Mouse (Mus musculus): Measurements from ENCODE around the gene A730015C16Rik. TPM values are rescaled to one million over a fixed set of nuclear protein-coding genes. Genes with fewer than 3 reads are reported as not detected.

A730015C16Rik gene
- polyA plus RNA-seq, 1 experiment, result 0.22 TPM

- no peaks in the 10 kb centered on the region for H3K27me3 ChIP-seq (replicated peaks)
- H3K4me1 ChIP-seq, result peaks cover 12% of the 10 kb centered on the region
- peaks cover 2% of the 10 kb centered on the region for H3K36me3 ChIP-seq (replicated peaks; ENCODE audit: low read length)
- peak within 1 kb of the TSS; percentile 94 for H3K4me3 ChIP-seq (replicated peaks)
- H3K9me3 ChIP-seq, result no peaks in the 10 kb centered on the region
- TF ChIP-seq GATA1 (IDR thresholded peaks at IDR 0.05; ENCODE audit: borderline replicate concordance, low read length) (no peak), FLI1 (IDR thresholded peaks at IDR 0.05; ENCODE audit: low read length) (peak; percentile 74; the same call in 1 of the 2 replicates)
Measured at GRCm38 (mm10) chr4:108847715-108848504, 509 bp downstream of the A730015C16Rik start, which contains the start of gene Kti12. Gene Kti12, plus strand, starts transcription at chr4:108847785.

DNA sequence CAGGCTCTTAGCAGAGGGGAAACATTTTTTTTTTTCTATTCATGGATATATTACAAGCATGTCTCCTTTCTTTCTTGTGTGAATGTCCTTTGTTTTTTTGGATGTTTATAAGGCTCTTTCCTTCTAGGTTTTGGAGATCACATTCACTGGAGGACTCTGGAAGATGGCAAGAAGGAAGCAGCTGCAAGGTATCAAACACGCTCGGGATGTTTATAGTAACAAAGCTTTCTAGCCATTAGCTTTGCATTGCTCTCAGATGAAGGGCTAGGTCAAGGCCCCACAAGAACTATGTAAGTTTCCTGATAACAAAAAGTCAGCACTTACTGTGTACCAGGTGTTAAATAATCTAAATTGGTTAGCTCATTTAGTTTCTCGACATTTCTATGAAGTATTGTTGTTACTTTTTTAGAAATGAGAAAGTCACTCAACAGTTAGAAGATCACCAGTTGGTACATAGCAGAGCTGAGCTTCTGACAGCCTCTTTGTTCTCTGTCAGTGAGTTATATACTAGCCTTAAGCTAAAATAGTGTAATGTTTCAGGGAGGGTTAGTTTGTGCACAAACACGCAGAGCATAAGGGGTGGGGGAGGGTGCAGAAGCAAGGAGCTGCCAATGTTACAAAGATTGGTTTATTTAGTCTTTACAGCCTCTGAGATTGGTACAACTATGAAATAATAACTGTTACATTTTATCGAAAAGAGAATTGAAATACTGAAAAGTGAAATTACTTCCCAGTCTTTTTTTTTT is 2.4 kb downstream of the A730015C16Rik start:
- peaks cover 12% of the 10 kb centered on the region for H3K4me1 ChIP-seq
- H3K4me3 ChIP-seq (replicated peaks), result no peak overlapping the region
- no peaks in the 10 kb centered on the region for H3K36me3 ChIP-seq (replicated peaks; ENCODE audit: low read length)
- no peaks in the 10 kb centered on the region for H3K27me3 ChIP-seq (replicated peaks)
- TF ChIP-seq FLI1 (IDR thresholded peaks at IDR 0.05; ENCODE audit: low read length) (no peak), GATA1 (IDR thresholded peaks at IDR 0.05; ENCODE audit: borderline replicate concordance, low read length) (no peak)
- H3K9me3 ChIP-seq, result no peaks in the 10 kb centered on the region

- TF ChIP-seq GATA1 (IDR thresholded peaks at IDR 0.05; ENCODE audit: borderline replicate concordance, low read length) (no peak), FLI1 (IDR thresholded peaks at IDR 0.05; ENCODE audit: low read length) (no peak)
- Histone ChIP-seq H3K9me3 (no peaks in the 10 kb centered on the region), H3K4me3 (replicated peaks) (no peak overlapping the region)
Measured at GRCm38 (mm10) chr4:108843336-108843735, 5.1 kb downstream of the A730015C16Rik start.

DNA sequence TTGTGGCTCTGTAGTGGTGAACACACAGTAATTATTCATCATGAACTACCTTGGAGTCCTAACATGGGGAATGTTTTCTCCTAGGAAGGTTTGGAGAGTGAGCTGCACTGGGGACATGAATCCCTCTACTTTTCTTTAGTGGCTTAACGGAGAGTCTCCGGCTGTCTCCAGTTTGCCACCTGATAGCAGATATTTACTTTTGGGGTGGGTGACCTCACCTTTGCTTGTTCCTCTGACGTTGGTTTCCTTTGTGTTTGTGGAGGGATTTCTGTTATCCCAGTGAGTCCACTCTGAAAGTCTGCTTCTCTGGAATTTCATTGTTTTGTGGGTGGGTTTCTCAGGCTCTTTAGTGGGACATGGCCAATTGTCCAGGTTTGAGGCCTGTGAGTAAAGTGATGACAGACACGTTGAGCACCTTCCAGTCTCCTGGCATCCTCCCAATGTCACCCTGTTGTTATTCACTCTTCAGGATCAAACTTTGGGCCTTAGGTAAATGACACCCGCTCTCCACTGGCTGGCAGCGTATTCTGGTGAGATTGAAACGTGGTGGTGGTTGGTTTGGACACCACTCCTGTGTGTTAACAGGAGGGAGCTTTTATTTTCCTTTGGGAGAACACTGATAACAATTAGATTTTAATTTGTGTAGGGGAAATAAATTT is 6.4 kb downstream of the A730015C16Rik start:
- Histone ChIP-seq H3K27me3 (replicated peaks) (no peaks in the 10 kb centered on the region), H3K9me3 (no peaks in the 10 kb centered on the region), H3K4me3 (replicated peaks) (no peak overlapping the region), H3K36me3 (replicated peaks; ENCODE audit: low read length) (no peaks in the 10 kb centered on the region), H3K4me1 (peaks cover 11% of the 10 kb centered on the region)
- no peak for TF ChIP-seq FLI1 (IDR thresholded peaks at IDR 0.05; ENCODE audit: low read length)
- TF ChIP-seq GATA1 (IDR thresholded peaks at IDR 0.05; ENCODE audit: borderline replicate concordance, low read length), result no peak

More at GRCm38 (mm10) chr4:108843336-108843735, 5.1 kb downstream of the A730015C16Rik start:
- peaks cover 7% of the 10 kb centered on the region for H3K4me1 ChIP-seq
- no peaks in the 10 kb centered on the region for H3K27me3 ChIP-seq (replicated peaks)
- no peaks in the 10 kb centered on the region for H3K36me3 ChIP-seq (replicated peaks; ENCODE audit: low read length)

GRCm38 (mm10) chr4:108838031-108838430 is 10.4 kb downstream of the A730015C16Rik start:
- no peak overlapping the region for H3K4me3 ChIP-seq (replicated peaks)
- no peaks in the 10 kb centered on the region for H3K27me3 ChIP-seq (replicated peaks)
- no peak for TF ChIP-seq GATA1 (IDR thresholded peaks at IDR 0.05; ENCODE audit: borderline replicate concordance, low read length)
- no peak for TF ChIP-seq FLI1 (IDR thresholded peaks at IDR 0.05; ENCODE audit: low read length)
- H3K36me3 ChIP-seq (replicated peaks; ENCODE audit: low read length), result no peaks in the 10 kb centered on the region
- H3K4me1 ChIP-seq, result peaks cover 25% of the 10 kb centered on the region
- no peaks in the 10 kb centered on the region for H3K9me3 ChIP-seq

DNA sequence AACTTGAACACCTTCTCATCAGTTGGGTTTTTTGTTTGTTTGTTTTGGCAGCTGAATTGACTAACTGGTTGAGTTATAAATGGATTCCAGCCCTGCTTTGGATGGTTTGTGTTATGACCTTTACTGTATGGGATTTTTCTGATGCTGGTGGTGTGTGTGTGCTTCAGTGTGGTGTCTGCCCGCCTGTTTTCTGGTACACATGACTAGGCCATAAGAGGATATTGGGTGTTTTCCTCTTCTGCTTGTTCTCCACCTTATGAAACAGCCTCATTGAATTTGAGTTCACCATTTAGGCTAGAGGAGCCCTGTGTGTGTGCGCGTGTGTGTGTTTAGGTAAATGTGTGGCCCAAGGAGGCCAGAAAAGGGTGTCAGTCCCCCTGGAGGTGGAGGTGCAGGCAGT is 12.9 kb downstream of the A730015C16Rik start:
- TF ChIP-seq GATA1 (IDR thresholded peaks at IDR 0.05; ENCODE audit: borderline replicate concordance, low read length) (no peak), FLI1 (IDR thresholded peaks at IDR 0.05; ENCODE audit: low read length) (no peak)
- H3K4me1 ChIP-seq, result peaks cover 35% of the 10 kb centered on the region
- no peaks in the 10 kb centered on the region for H3K36me3 ChIP-seq (replicated peaks; ENCODE audit: low read length)
- H3K9me3 ChIP-seq, result no peaks in the 10 kb centered on the region
- H3K27me3 ChIP-seq (replicated peaks), result no peaks in the 10 kb centered on the region
- H3K4me3 ChIP-seq (replicated peaks), result peak overlapping the region; percentile 96

- Histone ChIP-seq H3K4me1 (peaks cover 35% of the 10 kb centered on the region), H3K4me3 (replicated peaks) (peak overlapping the region; percentile 96), H3K36me3 (replicated peaks; ENCODE audit: low read length) (peaks cover 5% of the 10 kb centered on the region), H3K9me3 (no peaks in the 10 kb centered on the region), H3K27me3 (replicated peaks) (no peaks in the 10 kb centered on the region)
- no peak for TF ChIP-seq GATA1 (IDR thresholded peaks at IDR 0.05; ENCODE audit: borderline replicate concordance, low read length)
- TF ChIP-seq FLI1 (IDR thresholded peaks at IDR 0.05; ENCODE audit: low read length), result no peak
Measured at GRCm38 (mm10) chr4:108834971-108835311, 13.5 kb downstream of the A730015C16Rik start.

GRCm38 (mm10) chr4:108834115-108834970 is 14.1 kb downstream of the A730015C16Rik start, which contains the start of gene Txndc12:
Gene Txndc12, plus strand, starts transcription at chr4:108834601.
- H3K4me3 ChIP-seq (replicated peaks), result peak within 1 kb of the TSS; percentile 96
- H3K4me1 ChIP-seq, result peaks cover 35% of the 10 kb centered on the region
- H3K9me3 ChIP-seq, result no peaks in the 10 kb centered on the region
- H3K27me3 ChIP-seq (replicated peaks), result no peaks in the 10 kb centered on the region
- H3K36me3 ChIP-seq (replicated peaks; ENCODE audit: low read length), result peaks cover 9% of the 10 kb centered on the region
- TF ChIP-seq FLI1 (IDR thresholded peaks at IDR 0.05; ENCODE audit: low read length), result no peak
- no peak for TF ChIP-seq GATA1 (IDR thresholded peaks at IDR 0.05; ENCODE audit: borderline replicate concordance, low read length)

DNA sequence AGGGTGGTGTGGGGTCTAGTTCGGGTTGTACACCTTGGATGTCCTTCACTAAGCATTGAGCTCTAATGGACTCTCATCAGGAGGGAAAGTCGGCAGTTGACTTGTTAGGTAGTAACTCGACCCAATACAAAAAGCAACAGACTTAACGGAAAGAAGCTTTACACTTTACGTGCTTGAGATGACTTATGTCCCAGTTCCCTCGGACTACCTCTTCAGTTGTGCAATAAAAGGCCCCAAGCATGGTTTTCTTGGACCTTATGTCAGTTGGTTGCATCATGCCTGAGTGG is 14.6 kb downstream of the A730015C16Rik start:
- TF ChIP-seq GATA1 (IDR thresholded peaks at IDR 0.05; ENCODE audit: borderline replicate concordance, low read length), result no peak
- TF ChIP-seq FLI1 (IDR thresholded peaks at IDR 0.05; ENCODE audit: low read length), result no peak
- Histone ChIP-seq H3K36me3 (replicated peaks; ENCODE audit: low read length) (peaks cover 12% of the 10 kb centered on the region), H3K27me3 (replicated peaks) (no peaks in the 10 kb centered on the region), H3K4me1 (peaks cover 35% of the 10 kb centered on the region), H3K9me3 (no peaks in the 10 kb centered on the region), H3K4me3 (replicated peaks) (peak overlapping the region; percentile 96)

Measured in megakaryocyte, embryonic 14.5 days (primary cell).